Mouse (Mus musculus) telencephalon, adult 2 months (tissue): ENCODE data around the gene Aif1l.

ENCODE experiments used
- DNase-seq: peaks from one replicate; pipeline ENCODE4 v3.0.0-alpha.2; 2011; ENCODE audit warnings: low read depth, low spot score

Gene Aif1l

GRCm38 (mm10) chr2:31952236-31952635 is 2.3 kb downstream of the Aif1l start:
- no peak for DNase-seq

GRCm38 (mm10) chr2:31952725-31953124 is 2.8 kb downstream of the Aif1l start:
- DNase-seq: no peak

DNA sequence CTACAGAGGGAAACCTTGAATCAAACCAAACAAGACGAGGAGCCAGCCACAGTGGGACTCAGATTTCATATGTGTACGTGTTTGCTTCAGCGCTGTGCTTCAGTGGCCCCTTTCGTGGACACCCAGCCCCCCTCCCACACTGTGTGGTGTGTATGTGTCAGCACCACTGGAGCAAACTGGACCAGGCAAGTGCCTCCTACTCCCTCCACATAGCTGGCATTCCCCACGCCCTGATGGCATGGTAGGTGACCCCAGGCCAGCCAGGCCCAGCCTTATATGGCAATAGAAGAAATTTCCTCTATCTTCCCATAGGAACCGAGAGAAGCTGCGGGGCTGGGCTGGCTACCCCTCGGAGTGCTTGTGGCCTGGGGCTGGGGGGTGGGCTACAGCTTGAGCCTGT is 3.7 kb downstream of the Aif1l start:
- DNase-seq: no peak

GRCm38 (mm10) chr2:31954779-31955181 is 4.8 kb downstream of the Aif1l start:
- no peak for DNase-seq

DNA sequence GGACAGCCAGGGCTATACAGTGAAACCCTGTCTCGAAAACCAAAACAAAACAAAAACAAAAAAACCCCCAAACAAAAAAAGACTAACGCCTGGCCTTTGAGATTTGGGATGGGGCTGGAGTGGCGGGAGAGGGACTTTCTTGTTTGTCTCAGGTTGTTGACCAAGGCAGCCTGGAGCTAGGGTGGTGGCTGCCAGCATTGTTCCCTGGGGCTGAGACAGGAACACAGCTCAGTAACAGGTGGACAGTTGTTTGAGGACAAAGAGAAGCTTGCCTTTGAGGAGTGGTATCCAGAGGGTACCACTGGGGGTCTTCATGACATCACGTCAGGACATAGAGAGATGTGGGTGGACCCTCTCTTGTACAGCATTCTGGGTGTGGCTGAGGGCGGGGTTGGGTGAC is 5.7 kb downstream of the Aif1l start:
- DNase-seq: no peak

DNA sequence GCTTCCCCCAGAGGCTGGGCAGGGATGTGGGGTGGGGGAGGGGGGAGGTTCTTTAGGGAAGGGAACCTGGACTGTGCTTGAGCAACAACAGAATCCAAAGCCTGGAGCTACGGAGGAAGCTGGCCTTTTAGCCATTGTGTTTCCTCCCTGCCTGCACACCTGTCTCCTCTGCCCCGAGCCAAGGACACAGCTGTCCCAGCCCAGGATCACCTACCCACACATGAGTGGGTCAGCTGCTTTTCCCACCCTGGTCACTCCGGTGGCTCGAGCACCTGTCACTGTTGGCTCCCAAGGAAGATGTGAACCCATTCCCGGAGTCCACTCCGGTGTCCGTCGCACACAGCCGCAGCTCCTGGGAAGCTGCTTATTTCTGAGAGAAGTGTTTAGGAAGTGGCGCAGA is 7.3 kb downstream of the Aif1l start:
- DNase-seq: no peak

DNA sequence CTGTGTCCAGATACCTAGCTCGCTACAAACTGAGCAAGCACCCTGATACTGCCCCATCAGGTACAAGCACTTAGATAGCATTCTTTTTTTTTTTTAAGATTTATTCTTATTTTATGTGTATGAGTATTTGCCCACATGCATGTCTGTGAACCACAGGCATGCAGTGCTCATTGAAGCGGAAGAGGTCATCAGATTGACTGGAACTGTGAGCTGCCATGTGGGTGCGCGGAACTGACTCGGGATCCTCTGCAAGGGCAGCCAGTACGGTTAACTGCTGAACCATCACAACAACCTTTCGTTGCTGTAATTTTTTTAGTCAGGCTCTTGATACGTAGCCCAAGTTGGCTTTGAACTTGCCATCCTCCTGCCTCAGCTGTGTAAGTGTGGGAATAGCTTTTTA is 11.0 kb downstream of the Aif1l start:
- no peak for DNase-seq

- DNase-seq: no peak
Observed at GRCm38 (mm10) chr2:31961791-31962222, 11.9 kb downstream of the Aif1l start.

DNA sequence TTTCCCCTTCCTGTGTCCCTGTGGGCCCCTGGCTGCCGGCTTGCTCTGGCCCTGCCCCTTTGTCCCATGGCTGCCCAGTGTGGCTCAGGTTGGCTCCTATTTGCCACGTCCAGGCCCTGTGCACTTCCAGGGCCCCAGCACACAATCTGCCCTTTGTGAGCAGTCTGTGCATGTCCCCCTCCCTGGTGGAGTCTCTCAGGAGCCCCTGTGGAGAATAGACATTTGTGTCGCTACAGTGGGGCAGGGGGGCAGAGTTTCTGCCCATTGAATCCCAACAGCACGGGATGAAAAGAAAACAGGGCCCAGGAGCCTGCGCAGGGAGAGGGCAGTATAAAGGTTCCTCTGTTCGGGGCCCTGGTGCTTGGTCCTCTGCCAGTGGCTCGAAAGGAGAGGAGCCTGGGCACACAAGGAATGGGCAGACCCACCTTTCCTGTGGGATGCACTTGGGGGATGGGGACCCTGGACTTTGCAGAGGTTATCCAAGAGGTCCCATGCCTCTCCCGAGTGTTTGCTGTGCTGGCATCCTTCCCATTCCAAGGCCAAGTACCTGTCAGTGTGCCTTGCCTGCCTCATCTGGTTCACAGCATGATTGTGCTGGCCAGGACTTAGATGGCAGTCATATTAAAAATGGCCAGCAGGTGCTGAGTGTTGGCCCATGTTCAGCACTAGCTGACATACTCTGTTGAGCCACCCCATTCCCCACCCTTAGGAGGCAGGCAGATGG is 12.7 kb downstream of the Aif1l start:
- DNase-seq: peak; percentile 47

DNA sequence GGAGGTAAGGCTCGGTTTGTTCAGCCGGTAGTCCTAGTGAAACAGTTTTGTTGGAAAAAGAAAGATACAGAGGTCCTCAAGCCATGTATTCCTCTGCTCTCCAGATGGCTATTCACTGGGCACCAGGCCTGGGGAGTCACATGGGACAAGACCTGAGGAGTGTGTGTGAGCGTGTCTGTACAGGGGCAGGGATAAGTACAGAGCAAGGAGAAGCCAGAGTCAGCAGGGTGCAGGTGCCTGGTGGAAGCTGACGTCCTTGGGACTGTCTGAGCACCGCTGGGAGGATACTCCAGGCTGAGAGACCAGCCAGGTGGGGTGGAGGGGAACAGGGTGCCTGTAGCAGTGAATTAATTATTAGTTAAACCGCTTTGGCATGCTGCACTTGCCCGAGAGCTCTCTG is 13.6 kb downstream of the Aif1l start:
- no peak for DNase-seq

DNA sequence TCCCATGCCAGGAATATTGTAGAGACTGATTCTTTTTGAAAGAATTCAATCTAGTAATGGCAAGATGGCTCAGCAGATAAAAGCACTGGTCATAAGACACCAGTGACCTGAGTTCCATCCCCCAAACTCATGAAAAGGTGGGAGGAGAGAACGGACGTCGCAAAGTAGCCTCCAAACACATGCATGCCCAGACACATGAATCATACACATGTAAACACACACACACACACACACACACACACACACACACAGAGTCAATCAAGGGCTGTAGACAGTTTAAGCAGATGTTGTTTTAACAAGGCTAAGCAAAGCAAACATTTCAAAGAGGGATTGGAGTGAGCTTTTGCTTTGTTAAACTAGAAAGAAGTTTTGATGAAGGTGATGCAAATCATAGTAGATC is 14.3 kb downstream of the Aif1l start:
- DNase-seq: no peak

GRCm38 (mm10) chr2:31965110-31965509 is 15.2 kb downstream of the Aif1l start:
- no peak for DNase-seq

- DNase-seq: no peak
Observed at GRCm38 (mm10) chr2:31966801-31967200, 16.9 kb downstream of the Aif1l start.

DNA sequence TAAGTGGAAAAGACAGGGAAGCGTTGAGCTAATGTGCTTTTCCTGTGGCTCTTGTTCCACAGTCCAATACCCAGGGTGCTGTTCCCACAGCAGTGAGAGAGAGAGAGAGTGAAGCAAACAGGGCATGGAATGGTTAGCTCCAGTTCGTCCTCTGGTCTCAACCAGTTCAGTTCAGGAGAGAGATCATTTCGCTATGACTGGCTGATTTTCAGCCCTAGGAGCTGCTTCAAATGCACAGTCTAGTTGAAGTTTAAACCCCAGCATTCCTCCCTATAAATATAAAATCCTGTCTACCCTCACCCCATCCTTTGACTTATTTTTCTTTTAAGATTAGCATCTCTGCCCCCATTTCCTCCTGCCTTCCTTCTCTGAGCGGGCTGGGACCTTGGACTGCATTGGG is 22.6 kb downstream of the Aif1l start:
- DNase-seq: no peak

GRCm38 (mm10) chr2:31974141-31974808 is 24.3 kb downstream of the Aif1l start, which contains the start of gene Nup214:
Nup214 (plus strand) TSS chr2:31974436.
- peak; percentile 98 for DNase-seq

- no peak for DNase-seq
Observed at GRCm38 (mm10) chr2:31974809-31975371, 25.0 kb downstream of the Aif1l start.

DNA sequence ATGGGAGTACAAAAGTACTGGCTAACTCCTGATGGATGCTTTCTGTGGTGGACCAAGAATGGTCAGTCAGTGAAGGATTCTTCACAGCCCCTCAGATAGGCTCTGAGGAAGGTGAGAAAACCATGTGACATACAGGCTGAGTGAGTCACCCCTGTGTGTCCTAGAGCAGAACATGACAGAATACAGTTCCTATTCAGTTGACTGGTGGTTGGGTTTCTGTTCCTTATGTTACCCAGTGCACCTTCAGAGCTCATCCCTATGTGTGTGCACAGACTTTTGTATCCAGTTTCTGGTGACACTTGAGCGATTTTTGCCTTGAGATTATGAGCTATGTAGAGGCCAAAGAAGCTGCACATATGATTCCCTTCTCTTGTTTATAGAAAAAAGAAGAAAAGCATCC is 37.8 kb downstream of the Aif1l start:
- no peak for DNase-seq

GRCm38 (mm10) chr2:31990961-31991360 is 41.0 kb downstream of the Aif1l start:
- no peak for DNase-seq

GRCm38 (mm10) chr2:31994896-31995295 is 45.0 kb downstream of the Aif1l start:
- DNase-seq: no peak

- DNase-seq: peak; percentile 93
Observed at GRCm38 (mm10) chr2:31996060-31996459, 46.1 kb downstream of the Aif1l start.

DNA sequence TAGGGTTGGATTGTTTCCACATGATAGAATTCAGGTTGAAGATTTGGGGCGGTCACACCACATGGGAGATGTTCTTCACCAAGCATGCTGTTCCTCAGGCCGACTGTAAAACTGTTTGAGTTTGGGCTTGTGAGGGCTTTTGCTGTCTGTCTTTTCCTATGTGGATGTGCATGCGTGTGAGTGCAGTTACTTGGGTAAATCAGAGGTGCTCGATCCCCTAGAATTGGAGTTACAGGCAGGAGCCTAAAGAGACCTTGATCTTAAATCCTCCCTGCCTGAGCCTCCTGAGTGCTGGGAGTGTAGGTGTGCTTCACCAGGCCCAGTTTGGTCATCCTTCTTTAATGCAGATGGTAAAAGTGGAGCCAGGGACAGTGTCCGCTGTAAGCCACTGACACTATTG is 47.6 kb downstream of the Aif1l start:
- no peak for DNase-seq

GRCm38 (mm10) chr2:31998443-31998842 is 48.5 kb downstream of the Aif1l start:
- DNase-seq: no peak

DNA sequence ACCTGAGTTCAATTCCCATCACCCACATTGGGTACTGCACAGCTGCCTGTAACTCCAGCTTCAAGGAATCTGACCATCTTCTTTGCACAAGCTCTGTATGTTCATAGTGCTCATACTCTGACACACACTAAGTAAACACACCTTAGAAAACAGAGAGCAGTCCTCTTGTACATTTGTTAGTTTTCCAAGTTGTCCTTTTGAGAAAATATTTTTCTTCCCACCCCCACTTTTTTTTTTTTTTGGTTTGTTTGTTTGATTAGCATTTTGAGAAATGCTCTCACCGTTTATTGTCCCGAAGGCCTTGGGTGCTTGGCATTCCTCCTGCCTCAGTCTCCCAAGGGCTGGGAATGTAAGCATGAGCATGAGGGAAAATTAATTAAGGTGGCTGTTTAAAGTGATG is 58.4 kb downstream of the Aif1l start:
- DNase-seq: no peak
